Mouse (Mus musculus): ENCODE measurements around the gene Spindoc.

DNA sequence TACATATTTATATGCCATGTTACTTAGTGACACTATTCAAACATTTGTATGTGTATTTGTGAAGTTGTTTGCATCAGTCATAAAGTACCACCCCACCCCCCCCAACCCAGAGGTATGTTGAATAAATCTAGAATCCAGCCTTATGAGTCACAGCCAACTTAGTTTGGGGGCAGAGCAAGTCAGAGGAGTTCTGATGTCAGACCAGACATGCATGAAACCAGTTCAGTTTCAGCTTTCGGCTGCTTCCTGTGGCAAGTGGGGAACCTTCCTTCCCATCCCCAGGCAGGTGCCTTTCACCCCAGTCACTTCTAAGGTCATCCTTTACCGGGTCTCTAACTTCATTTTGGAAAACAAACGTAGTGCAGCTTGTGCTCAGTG lies 42.6 kb upstream of the Spindoc start:
- TF ChIP-seq CTCF (IDR thresholded peaks at IDR 0.05; ENCODE audit: insufficient read depth, low read depth, low read length), result no peak
- TF ChIP-seq POLR2A (IDR thresholded peaks at IDR 0.05; ENCODE audit: insufficient read depth, low read depth, low read length), result no peak
